Mouse (Mus musculus): Measurements from ENCODE around the gene Gpr26.

- TF ChIP-seq EP300 (IDR thresholded peaks at IDR 0.05; ENCODE audit: low read length) (no peak), SIN3A (IDR thresholded peaks at IDR 0.05; ENCODE audit: low read length) (no peak), TBP (conservative IDR thresholded peaks at IDR 0.05; ENCODE audit: low read depth, low read length) (no peak)
Observed at GRCm38 (mm10) chr7:131992873-131993272, 26.6 kb downstream of the Gpr26 start.

Measured in CH12.LX (cell line).